8 mouse cellular contexts compared by ENCODE assay signal in the genomic region with DNA sequence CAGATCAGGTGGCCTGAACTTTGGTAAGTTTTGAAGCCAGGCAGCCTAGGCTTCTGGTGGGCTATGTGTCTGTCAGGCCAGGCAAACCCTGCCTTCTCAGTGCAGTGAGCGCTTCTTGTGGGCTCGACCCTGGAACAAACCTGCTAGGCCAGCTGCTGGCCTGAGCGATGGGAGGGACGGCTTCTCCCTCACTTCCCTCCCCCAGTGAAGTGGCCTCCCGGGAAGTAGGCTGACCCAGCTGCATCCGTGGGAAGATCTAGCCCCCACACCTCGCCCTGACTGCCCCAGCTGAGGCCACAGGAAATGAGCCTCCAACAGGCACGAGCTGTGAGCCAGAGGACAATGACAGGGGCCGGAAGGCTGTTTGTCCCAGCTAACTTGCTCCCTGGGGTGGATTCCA. TPM values are rescaled to one million over a fixed set of nuclear protein-coding genes. Genes with fewer than 3 reads are reported as not detected.
A peak's percentile ranks its signal among the peaks of the same experiment; 100 is the strongest.
DNase-seq lines count a peak whose midpoint lies in the region; ATAC-seq lines count a peak whose summit lies in the region.

No protein-coding gene starts in this region.

- peak; percentile 7 to 90 for DNase-seq in left cerebral cortex, postnatal 10 days (ENCODE audit: extremely low spot score in 1 of 2, low spot score in 2 of 2)
- DNase-seq in left cerebral cortex, postnatal 14 days (ENCODE audit: low spot score in 2 of 2) = no peak
- DNase-seq in embryo, embryonic 10.5 days (ENCODE audit: low spot score) = peak; percentile 67
- peak; percentile 90 for DNase-seq in kidney, postnatal 10 days
- DNase-seq in lung, postnatal 36 days = peak; percentile 88
- DNase-seq in testis, postnatal 10 days (ENCODE audit: low spot score) = peak; percentile 69
- no peak for DNase-seq in thymus, postnatal 36 days

- H3K4me1 ChIP-seq in heart, embryonic 13.5 days = peaks cover 29% of the 10 kb centered on the region

- no peaks in the 10 kb centered on the region for H3K36me3 ChIP-seq in heart, embryonic 13.5 days

- H3K9me3 ChIP-seq in heart, embryonic 13.5 days = no peaks in the 10 kb centered on the region

- peak overlapping the region; percentile 76 for H3K27ac ChIP-seq in heart, embryonic 13.5 days (replicated peaks)

- H3K27me3 ChIP-seq in heart, embryonic 13.5 days (replicated peaks) = no peaks in the 10 kb centered on the region

- WGBS in heart, embryonic 13.5 days = 16% methylated on average over 9 of the region's 9 CpGs

- intact Hi-C loops in left cerebral cortex, postnatal 10 days (cut with DNase I) = no loop called here
- intact Hi-C loops in left cerebral cortex, postnatal 14 days (cut with DNase I) = no loop called here

- 0 out of 2 replicates have a peak overlapping the region, but pooled peaks have one; percentile 24 for H3K9ac ChIP-seq in heart, embryonic 13.5 days

- no peak overlapping the region for H3K4me2 ChIP-seq in heart, embryonic 13.5 days

- H3K4me3 ChIP-seq in heart, embryonic 13.5 days = no peak overlapping the region

- ATAC-seq in heart, embryonic 13.5 days (ENCODE audit: extremely low read depth, insufficient number of reproducible peaks, low FRiP score, low TSS enrichment) = peak; percentile 48; the same call in 1 of the 2 replicates

RNA-seq across cellular contexts. Expression of gene Smtn, which starts 32.7 kb away (rescaled TPM):
- 10 to 100 TPM; 11.8 to 14.6 TPM for total RNA-seq in left cerebral cortex, postnatal 10 days (2021)
- 10 to 100 TPM; 10.8 to 13.1 TPM for total RNA-seq in left cerebral cortex, postnatal 14 days (2021)
- polyA plus RNA-seq in heart, embryonic 13.5 days (2015; fragmentation: Nextera tagmentation; extraction: Ambion mirVana) = 77.1 and 79.5 TPM in 2 replicates

RNA-seq across cellular contexts. Expression of gene Selenom, which starts 58.6 kb away (rescaled TPM):
- 100 to 1,000 TPM; 198 TPM for total RNA-seq in left cerebral cortex, postnatal 10 days (2021)
- total RNA-seq in left cerebral cortex, postnatal 14 days (2021) = 100 to 1,000 TPM; 156 to 170 TPM
- 128 and 130 TPM in 2 replicates for polyA plus RNA-seq in heart, embryonic 13.5 days (2015; fragmentation: Nextera tagmentation; extraction: Ambion mirVana)

Comparison
In these comparisons a context has a peak if more than half of its experiments do, and no peak if none do; other contexts are left out.
1. DNase-seq: peak in left cerebral cortex, postnatal 10 days (2 of 2), embryo, embryonic 10.5 days (single experiment), kidney, postnatal 10 days (single experiment), lung, postnatal 36 days (single experiment) and testis, postnatal 10 days (single experiment); none in left cerebral cortex, postnatal 14 days (0 of 2) and thymus, postnatal 36 days (0 of 2).